Mouse (Mus musculus) hindbrain, embryonic 11.5 days (tissue): Measurements from ENCODE around the gene Smg9. TPM values are rescaled to one million over a fixed set of nuclear protein-coding genes. Genes with fewer than 3 reads are reported as not detected.
A peak's percentile ranks its signal among the peaks of the same experiment; 100 is the strongest.
"Not testable (repeated sequence)": the region's sequence is repeated elsewhere in the genome, so short reads cannot be mapped to it uniquely, and the experiment has no call there.

ENCODE experiments used
- ATAC-seq: fragments of 200-750 bp; cut with Nextera tagmentation; 2 replicates; pipeline ENCODE4 v1.8.0; 2017; ENCODE audit warnings: mild to moderate bottlenecking, moderate TSS enrichment, moderate library complexity; ENCODE audit not compliant: low FRiP score
- DNase-seq: peaks from one replicate; pipeline ENCODE4 v3.0.0-alpha.2; 2015; ENCODE audit warnings: low spot score
- H3K27ac ChIP-seq: fragments of 300-500 bp; sonication (generic); 2 replicates; pipeline ENCODE4 v1.5.1; 2014; ENCODE audit warnings: mild to moderate bottlenecking, low read depth, low read length
- H3K27me3 ChIP-seq: fragments of 300-500 bp; sonication (generic); 2 replicates; pipeline ENCODE4 v1.6.1; 2014; ENCODE audit warnings: mild to moderate bottlenecking, low read length, moderate library complexity, mixed read lengths; ENCODE audit not compliant: control insufficient read depth, insufficient read depth
- H3K36me3 ChIP-seq: fragments of 300-500 bp; sonication (generic); 2 replicates; pipeline ENCODE4 v1.6.1; 2014; ENCODE audit warnings: mild to moderate bottlenecking, low read length, moderate library complexity, mixed read lengths; ENCODE audit not compliant: control insufficient read depth, insufficient read depth
- H3K4me1 ChIP-seq: fragments of 300-500 bp; sonication (generic); replicated peaks from 2 replicates; pipeline ENCODE4 v1.6.1; 2014; ENCODE audit warnings: low read length, mixed read lengths; ENCODE audit not compliant: control insufficient read depth, insufficient read depth
- H3K4me2 ChIP-seq: fragments of 300-500 bp; sonication (generic); replicated peaks from 2 replicates; pipeline ENCODE4 v1.6.1; 2014; ENCODE audit warnings: mild to moderate bottlenecking, low read depth, low read length
- H3K4me3 ChIP-seq: fragments of 300-500 bp; sonication (generic); 2 replicates; pipeline ENCODE4 v1.5.1; 2014; ENCODE audit warnings: low read depth, low read length
- H3K9ac ChIP-seq: fragments of 300-500 bp; sonication (generic); 2 replicates; pipeline ENCODE4 v1.6.1; 2014; ENCODE audit warnings: low read depth, low read length
- H3K9me3 ChIP-seq: fragments of 300-500 bp; sonication (generic); 2 replicates; pipeline ENCODE4 v1.6.1; 2016; ENCODE audit warnings: low read length; ENCODE audit not compliant: control insufficient read depth
- WGBS: fragments of 180-500 bp; shearing (Covaris S2); extraction: QIAGEN DNeasy Blood & Tissue Kit; methylation state at CpG from one replicate; pipeline ENCODE4 v1.1.7; 2014; 5-methylcytosine and 5-hydroxymethylcytosine counted together
- polyA plus RNA-seq: library from polyadenylated mRNA; unstranded; fragments of >200 nt; fragmentation: Nextera tagmentation; extraction: Ambion mirVana; gene quantifications from 2 replicates; pipeline ENCODE4 v1.2.1, GENCODE M21; 2014

The Smg9 gene
- polyA plus RNA-seq, 1 experiment from 2014 or later = 21.3 TPM

GRCm38 (mm10) chr7:24396832-24397231, 2.6 kb upstream of the Smg9 start:
- ATAC-seq (no peak), DNase-seq (no peak)
- Histone ChIP-seq H3K4me2 (no peak overlapping the region), H3K27me3 (no peaks in the 10 kb centered on the region), H3K9me3 (no peaks in the 10 kb centered on the region), H3K36me3 (no peaks in the 10 kb centered on the region), H3K4me1 (no peaks in the 10 kb centered on the region), H3K27ac (no peak overlapping the region), H3K9ac (no peak overlapping the region), H3K4me3 (no peak overlapping the region)
- 84% methylated on average over 11 of the region's 11 CpGs for WGBS

GRCm38 (mm10) chr7:24398364-24398913, 980 bp upstream of the Smg9 start:
- H3K4me2 ChIP-seq = no peak overlapping the region
- H3K4me3 ChIP-seq = no peak overlapping the region
- no peaks in the 10 kb centered on the region for H3K9me3 ChIP-seq
- DNase-seq = no peak
- H3K27me3 ChIP-seq = no peaks in the 10 kb centered on the region
- H3K36me3 ChIP-seq = no peaks in the 10 kb centered on the region
- ATAC-seq = no peak
- no peaks in the 10 kb centered on the region for H3K4me1 ChIP-seq
- H3K9ac ChIP-seq = no peak overlapping the region
- 98% methylated on average over 8 of the region's 8 CpGs for WGBS
- H3K27ac ChIP-seq = no peak overlapping the region

- Histone ChIP-seq H3K9me3 (no peaks in the 10 kb centered on the region), H3K4me2 (peak overlapping the region; percentile 23), H3K36me3 (no peaks in the 10 kb centered on the region), H3K4me3 (peak overlapping the region; percentile 46), H3K27me3 (no peaks in the 10 kb centered on the region), H3K27ac (0 out of 2 replicates have a peak overlapping the region, but pooled peaks have one; percentile 89), H3K9ac (no peak overlapping the region), H3K4me1 (no peaks in the 10 kb centered on the region)
- DNase-seq (no peak), ATAC-seq (no peak; the same call in 1 of the 2 replicates)
- 12% methylated on average over 3 of the region's 3 CpGs for WGBS
These were observed 648 bp downstream of the Smg9 start for GRCm38 (mm10) chr7:24400082-24400452.

- not testable (repeated sequence) for H3K4me3 ChIP-seq, ATAC-seq, DNase-seq, H3K9ac ChIP-seq, H3K4me1 ChIP-seq, H3K4me2 ChIP-seq, H3K9me3 ChIP-seq, H3K27me3 ChIP-seq, H3K36me3 ChIP-seq, H3K27ac ChIP-seq
- WGBS = 92% methylated on average over 4 of the region's 4 CpGs
These were observed 1.1 kb downstream of the Smg9 start for GRCm38 (mm10) chr7:24400489-24400888.

GRCm38 (mm10) chr7:24402851-24403250, 3.4 kb downstream of the Smg9 start:
- WGBS = 98% methylated on average over 9 of the region's 9 CpGs
- Histone ChIP-seq H3K4me1 (no peaks in the 10 kb centered on the region), H3K36me3 (peaks cover 5% of the 10 kb centered on the region; the same call in 1 of the 2 replicates), H3K4me2 (no peak overlapping the region), H3K9me3 (no peaks in the 10 kb centered on the region), H3K9ac (no peak overlapping the region), H3K27me3 (no peaks in the 10 kb centered on the region), H3K4me3 (no peak overlapping the region), H3K27ac (no peak overlapping the region)
- DNase-seq (no peak), ATAC-seq (no peak)

- 88% methylated on average over 13 of the region's 13 CpGs for WGBS
- H3K4me2 ChIP-seq = no peak overlapping the region
- ATAC-seq (no peak), DNase-seq (no peak)
- no peaks in the 10 kb centered on the region for H3K4me1 ChIP-seq
- H3K27ac ChIP-seq = no peak overlapping the region
- no peaks in the 10 kb centered on the region for H3K27me3 ChIP-seq
- peaks cover 5% of the 10 kb centered on the region; the same call in 1 of the 2 replicates for H3K36me3 ChIP-seq
- H3K9ac ChIP-seq = no peak overlapping the region
- H3K4me3 ChIP-seq = no peak overlapping the region
- H3K9me3 ChIP-seq = no peaks in the 10 kb centered on the region
These were observed 6.2 kb downstream of the Smg9 start for GRCm38 (mm10) chr7:24405649-24406048.

GRCm38 (mm10) chr7:24406528-24407344, 7.3 kb downstream of the Smg9 start:
- peak; percentile 82 for DNase-seq
- Histone ChIP-seq H3K4me1 (no peaks in the 10 kb centered on the region), H3K36me3 (peaks cover 5% of the 10 kb centered on the region; the same call in 1 of the 2 replicates), H3K9me3 (no peaks in the 10 kb centered on the region), H3K27me3 (no peaks in the 10 kb centered on the region), H3K4me3 (no peak overlapping the region), H3K9ac (no peak overlapping the region), H3K27ac (no peak overlapping the region), H3K4me2 (no peak overlapping the region)
- ATAC-seq = peak; percentile 68
- WGBS = 49% methylated on average over 5 of the region's 5 CpGs

- DNase-seq = no peak
- Histone ChIP-seq H3K9ac (no peak overlapping the region), H3K27ac (no peak overlapping the region), H3K4me3 (no peak overlapping the region), H3K4me2 (no peak overlapping the region), H3K9me3 (no peaks in the 10 kb centered on the region), H3K4me1 (no peaks in the 10 kb centered on the region), H3K36me3 (peaks cover 5% of the 10 kb centered on the region; the same call in 1 of the 2 replicates), H3K27me3 (no peaks in the 10 kb centered on the region)
- ATAC-seq = no peak
- 94% methylated on average over 9 of the region's 9 CpGs for WGBS
These were observed 8.8 kb downstream of the Smg9 start for GRCm38 (mm10) chr7:24408186-24408585.

- 91% methylated on average over 6 of the region's 6 CpGs for WGBS
- H3K4me1 ChIP-seq = no peaks in the 10 kb centered on the region
- H3K4me3 ChIP-seq = no peak overlapping the region
- no peak overlapping the region for H3K27ac ChIP-seq
- H3K4me2 ChIP-seq = no peak overlapping the region
- DNase-seq (no peak), ATAC-seq (no peak)
- H3K9me3 ChIP-seq = no peaks in the 10 kb centered on the region
- H3K9ac ChIP-seq = no peak overlapping the region
- peaks cover 5% of the 10 kb centered on the region; the same call in 1 of the 2 replicates for H3K36me3 ChIP-seq
- no peaks in the 10 kb centered on the region for H3K27me3 ChIP-seq
These were observed 10.7 kb downstream of the Smg9 start for GRCm38 (mm10) chr7:24410123-24410522.
